Comparison of ENCODE assay signal across 8 mouse cellular contexts in the genomic region with DNA sequence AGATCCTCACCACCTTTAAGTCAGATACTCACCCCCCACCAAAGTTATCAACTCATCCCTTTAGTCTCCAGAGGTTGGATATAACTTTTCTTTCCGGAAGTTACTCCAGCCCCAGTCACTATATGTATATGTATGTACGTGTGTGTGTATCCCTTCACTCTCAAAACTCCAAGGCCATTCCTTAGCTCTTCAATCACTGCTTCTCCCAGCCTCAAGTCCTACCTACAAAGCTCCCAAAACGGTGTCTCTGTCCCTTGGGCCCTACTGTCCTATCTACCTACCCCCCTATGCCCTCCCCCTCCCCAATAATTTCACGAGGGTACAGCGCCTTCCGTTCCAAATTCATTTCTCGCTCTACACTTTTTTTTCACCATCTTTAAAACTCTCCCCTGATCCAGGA. TPM values are rescaled to one million over a fixed set of nuclear protein-coding genes. Genes with fewer than 3 reads are reported as not detected.
DNase-seq lines count a peak whose midpoint lies in the region; ATAC-seq and TF ChIP-seq lines count a peak whose summit lies in the region.

No protein-coding gene starts in this region.

- TF ChIP-seq CTCF in ES-Bruce4 (IDR thresholded peaks at IDR 0.05; ENCODE audit: low read depth, low read length), result no peak

- peaks cover 12% of the 10 kb centered on the region; the same call in 1 of the 2 replicates for H3K4me1 ChIP-seq in heart, embryonic 13.5 days
- no peaks in the 10 kb centered on the region for H3K4me1 ChIP-seq in ES-Bruce4 (ENCODE audit: control insufficient read depth, insufficient read depth, low read length)
- 0 out of 2 replicates have a peak, but pooled peaks cover 4% of the 10 kb centered on the region for H3K4me1 ChIP-seq in hindbrain, embryonic 10.5 days (replicated peaks)
- H3K4me1 ChIP-seq in midbrain, embryonic 11.5 days (ENCODE audit: control insufficient read depth, insufficient read depth, low read length), result no peaks in the 10 kb centered on the region

- peak overlapping the region; percentile 86 for H3K9ac ChIP-seq in heart, embryonic 13.5 days
- peak overlapping the region; percentile 87 for H3K9ac ChIP-seq in ES-Bruce4 (ENCODE audit: low read depth, poor library complexity, severe bottlenecking)
- peak overlapping the region; percentile 68 for H3K9ac ChIP-seq in midbrain, embryonic 11.5 days (ENCODE audit: low read length)

- DNase-seq in heart, postnatal 4 days, result no peak
- DNase-seq in hindbrain, embryonic 10.5 days (ENCODE audit: low spot score), result no peak
- peak; percentile 86 for DNase-seq in midbrain, embryonic 11.5 days (ENCODE audit: low spot score, missing footprints)
- no peak for DNase-seq in left cerebral cortex, postnatal 10 days (ENCODE audit: extremely low spot score in 1 of 2, low spot score in 2 of 2)
- DNase-seq in Muller cell, postnatal 12 days (ENCODE audit: inconsistent ontology term), result no peak

- H3K27me3 ChIP-seq in heart, embryonic 13.5 days (replicated peaks), result no peaks in the 10 kb centered on the region
- no peaks in the 10 kb centered on the region for H3K27me3 ChIP-seq in ES-Bruce4 (ENCODE audit: control insufficient read depth, insufficient read depth, low read length, poor library complexity, severe bottlenecking)
- no peaks in the 10 kb centered on the region for H3K27me3 ChIP-seq in hindbrain, embryonic 10.5 days (ENCODE audit: insufficient read depth, poor library complexity, severe bottlenecking)
- H3K27me3 ChIP-seq in midbrain, embryonic 11.5 days (ENCODE audit: control insufficient read depth, insufficient read depth, low read length), result no peaks in the 10 kb centered on the region

- ATAC-seq in heart, embryonic 13.5 days (ENCODE audit: extremely low read depth, insufficient number of reproducible peaks, low FRiP score, low TSS enrichment), result no peak
- peak; percentile 26; the same call in 1 of the 2 replicates for ATAC-seq in midbrain, embryonic 11.5 days (ENCODE audit: low FRiP score)
- ATAC-seq in monocyte, adult 5-6 weeks (replicated peaks; ENCODE audit: insufficient number of reproducible peaks, low FRiP score, low TSS enrichment, poor library complexity, severe bottlenecking), result no peak

- H3K36me3 ChIP-seq in heart, embryonic 13.5 days, result peaks cover 17% of the 10 kb centered on the region
- H3K36me3 ChIP-seq in ES-Bruce4 (ENCODE audit: control insufficient read depth, insufficient read depth, low read length, poor library complexity, severe bottlenecking), result peaks cover 26% of the 10 kb centered on the region
- H3K36me3 ChIP-seq in hindbrain, embryonic 10.5 days, result peaks cover 17% of the 10 kb centered on the region
- H3K36me3 ChIP-seq in midbrain, embryonic 11.5 days (ENCODE audit: control insufficient read depth, insufficient read depth, low read length), result no peaks in the 10 kb centered on the region; the same call in 1 of the 2 replicates

- H3K9me3 ChIP-seq in heart, embryonic 13.5 days, result no peaks in the 10 kb centered on the region
- H3K9me3 ChIP-seq in ES-Bruce4 (replicated peaks; ENCODE audit: control insufficient read depth, insufficient read depth, low read length, poor library complexity, severe bottlenecking), result no peaks in the 10 kb centered on the region
- H3K9me3 ChIP-seq in hindbrain, embryonic 10.5 days, result no peaks in the 10 kb centered on the region
- H3K9me3 ChIP-seq in midbrain, embryonic 11.5 days (ENCODE audit: control insufficient read depth, low read length), result no peaks in the 10 kb centered on the region

- WGBS in heart, embryonic 13.5 days, result 26% methylated on average over 7 of the region's 7 CpGs
- 22% methylated on average over 7 of the region's 7 CpGs for WGBS in hindbrain, embryonic 10.5 days
- 28% methylated on average over 7 of the region's 7 CpGs for WGBS in midbrain, embryonic 11.5 days

- H3K27ac ChIP-seq in heart, embryonic 13.5 days (replicated peaks), result peak overlapping the region; percentile 87
- H3K27ac ChIP-seq in ES-Bruce4 (ENCODE audit: insufficient read depth, low read length), result no peak overlapping the region
- peak overlapping the region; percentile 89 for H3K27ac ChIP-seq in hindbrain, embryonic 10.5 days
- no peak overlapping the region for H3K27ac ChIP-seq in midbrain, embryonic 11.5 days (ENCODE audit: low read depth, low read length)

- TF ChIP-seq POLR2A in ES-Bruce4 (IDR thresholded peaks at IDR 0.05; ENCODE audit: insufficient read depth, low read length), result no peak

- TF ChIP-seq EP300 in ES-Bruce4 (IDR thresholded peaks at IDR 0.05; ENCODE audit: insufficient read depth, low read depth, low read length), result no peak

- H3K4me3 ChIP-seq in heart, embryonic 13.5 days, result peak overlapping the region; percentile 67
- H3K4me3 ChIP-seq in ES-Bruce4 (ENCODE audit: low read depth, low read length), result peak overlapping the region; percentile 99
- H3K4me3 ChIP-seq in hindbrain, embryonic 10.5 days, result peak overlapping the region; percentile 66
- H3K4me3 ChIP-seq in midbrain, embryonic 11.5 days (ENCODE audit: low read depth, low read length), result peak overlapping the region; percentile 55

- intact Hi-C loops in left cerebral cortex, postnatal 10 days (cut with DNase I), result no loop called here

- H3K4me2 ChIP-seq in heart, embryonic 13.5 days, result peak overlapping the region; percentile 64
- peak overlapping the region; percentile 54 for H3K4me2 ChIP-seq in midbrain, embryonic 11.5 days

RNA-seq across cellular contexts. Expression of gene Lamp2, which starts 0.8 kb away (rescaled TPM):
- polyA plus RNA-seq in heart, embryonic 13.5 days (2015; fragmentation: Nextera tagmentation; extraction: Ambion mirVana), result 122 and 129 TPM in 2 replicates
- 100 to 1,000 TPM; 144 TPM for total RNA-seq in heart, postnatal 4 days (2021)
- 85.1 and 93.2 TPM in 2 replicates for polyA plus RNA-seq in ES-Bruce4 (2011; ENCODE audit: insufficient read depth, insufficient read length, low read depth, missing spikeins)
- polyA plus RNA-seq in hindbrain, embryonic 10.5 days (2016; fragmentation: Nextera tagmentation; extraction: Ambion mirVana), result 67.9 and 71.2 TPM in 2 replicates
- polyA plus RNA-seq in midbrain, embryonic 11.5 days (2014; fragmentation: Nextera tagmentation; extraction: Ambion mirVana), result 90.1 and 98.7 TPM in 2 replicates
- 180 to 255 TPM (median 225 TPM) in 3 replicates for total RNA-seq in monocyte, adult 5-6 weeks (2017)
- total RNA-seq in left cerebral cortex, postnatal 10 days (2021), result 10 to 100 TPM; 51.0 to 59.0 TPM

Comparison
In these comparisons a context has a peak if more than half of its experiments do, and no peak if none do; other contexts are left out.
1. H3K27ac ChIP-seq: peak in heart, embryonic 13.5 days (single experiment) and hindbrain, embryonic 10.5 days (single experiment); none in ES-Bruce4 (single experiment) and midbrain, embryonic 11.5 days (single experiment).
2. Peak in every context shown above with its lines, with median percentiles within 50 percentile points of each other: H3K4me3 ChIP-seq and H3K9ac ChIP-seq.